Mouse (Mus musculus): ENCODE data around the gene Tubg1. TPM values are rescaled to one million over a fixed set of nuclear protein-coding genes. Genes with fewer than 3 reads are reported as not detected.

Gene Tubg1
- total RNA-seq, 2 experiments from 2014 or later: 41.7 to 42.6 TPM

GRCm38 (mm10) chr11:101174389-101174745 is 54.6 kb downstream of the Tubg1 start:
- Histone ChIP-seq H3K4me3 (peak overlapping the region; percentile 43), H3K27ac (peak overlapping the region; percentile 96)
- no peak for TF ChIP-seq CTCF (conservative IDR thresholded peaks at IDR 0.05)
- no peak for DNase-seq (ENCODE audit: low spot score in 2 of 2)

GRCm38 (mm10) chr11:101174851-101175628 is 55.3 kb downstream of the Tubg1 start, which contains the start of gene Ccr10:
TSS of gene Ccr10 (minus strand) at chr11:101175443.
- no peak for DNase-seq (ENCODE audit: low spot score in 2 of 2)
- TF ChIP-seq CTCF (conservative IDR thresholded peaks at IDR 0.05): peak; percentile 82
- peak within 1 kb of the TSS; percentile 96 for H3K27ac ChIP-seq
- H3K4me3 ChIP-seq: peak within 1 kb of the TSS; percentile 68

- no peak for TF ChIP-seq CTCF (conservative IDR thresholded peaks at IDR 0.05)
- H3K4me3 ChIP-seq: peak overlapping the region; percentile 68
- peak; percentile 63 to 70 for DNase-seq (ENCODE audit: low spot score in 2 of 2)
- peak overlapping the region; percentile 96 for H3K27ac ChIP-seq
Measured at GRCm38 (mm10) chr11:101175636-101176116, 55.9 kb downstream of the Tubg1 start.

Small RNA genes lying within 50 kb of the gene (microRNA-seq; reads per million reads assigned to microRNA genes)
- gene Gm27626: 0 reads per million in 2 experiments

Other genes starting within 250 kb of the Tubg1 start
- 10 to 100 TPM; 39.5 to 42.3 TPM for gene Stat3, start 180.4 kb upstream of the Tubg1 start, total RNA-seq (2021)
- gene Cavin1, start 149.1 kb upstream of the Tubg1 start, total RNA-seq (2021): 10 to 100 TPM; 14.3 to 16.3 TPM
- 100 to 1,000 TPM; 457 to 476 TPM for gene Atp6v0a1, start 110.5 kb upstream of the Tubg1 start, total RNA-seq (2021)
- gene Naglu, start 49.9 kb upstream of the Tubg1 start, total RNA-seq (2021): 1 to 10 TPM; 8.7 to 9.6 TPM
- under 1 TPM; 0.71 to 0.92 TPM for gene Hsd17b1, start 41.5 kb upstream of the Tubg1 start, total RNA-seq (2021)
- 10 to 100 TPM; 24.9 to 25.8 TPM for gene Coasy, start 37.4 kb upstream of the Tubg1 start, total RNA-seq (2021)
- gene Mlx, start 32.7 kb upstream of the Tubg1 start, total RNA-seq (2021): 10 to 100 TPM; 40.0 to 41.1 TPM
- gene Psmc3ip, start 24.5 kb upstream of the Tubg1 start, total RNA-seq (2021): 1 to 10 TPM; 4.4 to 4.7 TPM
- gene Retreg3, start within 50 bp of the Tubg1 start, total RNA-seq (2021): 10 to 100 TPM; 55.0 to 56.6 TPM
- gene Tubg2, start 36.0 kb downstream of the Tubg1 start, total RNA-seq (2021): 10 to 100 TPM; 40.2 to 44.5 TPM
- 100 to 1,000 TPM; 169 to 171 TPM for gene Cntnap1, start 50.6 kb downstream of the Tubg1 start, total RNA-seq (2021)
- 10 to 100 TPM; 14.5 to 15.4 TPM for gene Plekhh3, start 51.4 kb downstream of the Tubg1 start, total RNA-seq (2021)
- not detected for gene Ccr10, start 55.5 kb downstream of the Tubg1 start, total RNA-seq (2021)
- 10 to 100 TPM; 73.6 to 81.8 TPM for gene Ezh1, start 106.5 kb downstream of the Tubg1 start, total RNA-seq (2021)
- gene Ramp2, start 126.1 kb downstream of the Tubg1 start, total RNA-seq (2021): 10 to 100 TPM; 62.2 to 68.0 TPM
- gene Vps25, start 133.8 kb downstream of the Tubg1 start, total RNA-seq (2021): 10 to 100 TPM; 68.8 to 69.4 TPM
- gene Wnk4, start 140.6 kb downstream of the Tubg1 start, total RNA-seq (2021): 10 to 100 TPM; 11.3 to 11.4 TPM
- gene Cntd1, start 159.1 kb downstream of the Tubg1 start, total RNA-seq (2021): under 1 TPM; 0.29 to 0.56 TPM
- gene Coa3, start 159.2 kb downstream of the Tubg1 start, total RNA-seq (2021): 100 to 1,000 TPM in 1 of 2 experiments, 10 to 100 TPM in 1; 95.5 to 108 TPM
- 100 to 1,000 TPM; 219 to 223 TPM for gene Becn1, start 182.3 kb downstream of the Tubg1 start, total RNA-seq (2021)
- gene Psme3, start 196.3 kb downstream of the Tubg1 start, total RNA-seq (2021): 100 to 1,000 TPM; 121 TPM
- 1 to 10 TPM; 6.8 to 7.5 TPM for gene Aoc2, start 205.1 kb downstream of the Tubg1 start, total RNA-seq (2021)
- under 1 TPM; 0.64 to 0.74 TPM for gene Aoc3, start 210.7 kb downstream of the Tubg1 start, total RNA-seq (2021)
- gene G6pc, start 247.6 kb downstream of the Tubg1 start, total RNA-seq (2021): not detected

All from layer of hippocampus, adult 2 months (tissue).